In genomic region chr5:120649374-120649933, GRCm38 (mm10) we compare ENCODE assay signal across 8 mouse cellular contexts. TPM values are rescaled to one million over a fixed set of nuclear protein-coding genes. Genes with fewer than 3 reads are reported as not detected.
DNase-seq lines count a peak whose midpoint lies in the region; ATAC-seq and TF ChIP-seq lines count a peak whose summit lies in the region.

No protein-coding gene starts in this region.

- H3K9me3 ChIP-seq in lung, embryonic 15.5 days: no peaks in the 10 kb centered on the region
- H3K9me3 ChIP-seq in megakaryocyte, embryonic 14.5 days: no peaks in the 10 kb centered on the region

- no peak for TF ChIP-seq CTCF in lung, adult 2 months (IDR thresholded peaks at IDR 0.05; ENCODE audit: insufficient read depth, low read length)

- H3K4me2 ChIP-seq in lung, embryonic 15.5 days: peak overlapping the region; percentile 57

- peak; percentile 37; the same call in 1 of the 2 replicates for ATAC-seq in lung, embryonic 15.5 days (ENCODE audit: borderline replicate concordance, extremely low read depth, low FRiP score, low TSS enrichment)
- ATAC-seq in granulocyte monocyte progenitor cell, adult 5-6 weeks (replicated peaks; ENCODE audit: poor library complexity, severe bottlenecking): peak; percentile 29

- no peaks in the 10 kb centered on the region for H3K36me3 ChIP-seq in lung, embryonic 15.5 days
- no peaks in the 10 kb centered on the region for H3K36me3 ChIP-seq in megakaryocyte, embryonic 14.5 days (replicated peaks; ENCODE audit: low read length)

- peaks cover 41% of the 10 kb centered on the region for H3K27me3 ChIP-seq in lung, embryonic 15.5 days
- peaks cover 85% of the 10 kb centered on the region for H3K27me3 ChIP-seq in megakaryocyte, embryonic 14.5 days (replicated peaks)

- peak overlapping the region; percentile 24 for H3K4me3 ChIP-seq in lung, embryonic 15.5 days
- H3K4me3 ChIP-seq in lung, adult 2 months (replicated peaks; ENCODE audit: extremely low read depth, low read depth, low read length): no peak overlapping the region
- peak overlapping the region; percentile 91 for H3K4me3 ChIP-seq in megakaryocyte, embryonic 14.5 days (replicated peaks)

- no peak overlapping the region for H3K27ac ChIP-seq in lung, embryonic 15.5 days

- no peak for TF ChIP-seq POLR2A in lung, adult 2 months (IDR thresholded peaks at IDR 0.05; ENCODE audit: borderline replicate concordance, extremely low read depth, low read depth, low read length)

- H3K9ac ChIP-seq in lung, embryonic 15.5 days: no peak overlapping the region

- WGBS in lung, embryonic 15.5 days: 5% methylated on average over 21 of the region's 21 CpGs
- WGBS in lung, adult 2 months: 6% methylated on average over 21 of the region's 21 CpGs

- DNase-seq in cerebellum, postnatal 25 days: peak; percentile 38 to 50
- DNase-seq in cerebellum, adult 9-10 months: no peak
- no peak for DNase-seq in lung, adult 2 months
- peak; percentile 61 for DNase-seq in thymus, postnatal 25 days
- DNase-seq in urinary bladder, postnatal 25 days (ENCODE audit: low spot score): no peak

- peaks cover 15% of the 10 kb centered on the region for H3K4me1 ChIP-seq in lung, embryonic 15.5 days
- peaks cover 2% of the 10 kb centered on the region; the same call in 1 of the 2 replicates for H3K4me1 ChIP-seq in lung, adult 2 months (ENCODE audit: control insufficient read depth, insufficient read depth, low read length)
- H3K4me1 ChIP-seq in megakaryocyte, embryonic 14.5 days: peaks cover 41% of the 10 kb centered on the region

RNA-seq across cellular contexts. Expression of gene Rasal1, which starts 0.8 kb away (rescaled TPM):
- 0.05 and 0.27 TPM in 2 replicates for polyA plus RNA-seq in lung, embryonic 15.5 days (2015; fragmentation: Nextera tagmentation; extraction: Ambion mirVana)
- polyA plus RNA-seq in lung, adult 2 months (2012; rRNA removed): 0.80 and 1.6 TPM in 2 replicates
- total RNA-seq in granulocyte monocyte progenitor cell, adult 5-6 weeks (2014; fragmentation: Nextera tagmentation): not detected in 2 replicates
- not detected in 2 replicates for total RNA-seq in granulocyte monocyte progenitor cell, adult 5-6 weeks (2017)
- polyA plus RNA-seq in megakaryocyte, embryonic 14.5 days (2012; ENCODE audit: insufficient read depth, low replicate concordance): 13.3 and 20.9 TPM in 2 replicates

RNA-seq across cellular contexts. Expression of gene Cfap73, which starts 15.4 kb away (rescaled TPM):
- 0.44 and 0.59 TPM in 2 replicates for polyA plus RNA-seq in lung, embryonic 15.5 days (2015; fragmentation: Nextera tagmentation; extraction: Ambion mirVana)
- 1.6 TPM in 2 replicates for polyA plus RNA-seq in lung, adult 2 months (2012; rRNA removed)
- not detected in 2 replicates for total RNA-seq in granulocyte monocyte progenitor cell, adult 5-6 weeks (2014; fragmentation: Nextera tagmentation)
- not detected in 2 replicates for total RNA-seq in granulocyte monocyte progenitor cell, adult 5-6 weeks (2017)
- polyA plus RNA-seq in megakaryocyte, embryonic 14.5 days (2012; ENCODE audit: insufficient read depth, low replicate concordance): not detected in 2 replicates

RNA-seq across cellular contexts. Expression of gene Ddx54, which starts 36.9 kb away (rescaled TPM):
- 37.8 and 41.1 TPM in 2 replicates for polyA plus RNA-seq in lung, embryonic 15.5 days (2015; fragmentation: Nextera tagmentation; extraction: Ambion mirVana)
- 37.2 and 39.2 TPM in 2 replicates for polyA plus RNA-seq in lung, adult 2 months (2012; rRNA removed)
- total RNA-seq in granulocyte monocyte progenitor cell, adult 5-6 weeks (2014; fragmentation: Nextera tagmentation): 21.5 and 27.9 TPM in 2 replicates
- total RNA-seq in granulocyte monocyte progenitor cell, adult 5-6 weeks (2017): 33.1 and 38.7 TPM in 2 replicates
- 23.6 and 74.7 TPM in 2 replicates for polyA plus RNA-seq in megakaryocyte, embryonic 14.5 days (2012; ENCODE audit: insufficient read depth, low replicate concordance)

RNA-seq across cellular contexts. Expression of gene Rita1, which starts 37.1 kb away (rescaled TPM):
- 11.1 and 11.6 TPM in 2 replicates for polyA plus RNA-seq in lung, embryonic 15.5 days (2015; fragmentation: Nextera tagmentation; extraction: Ambion mirVana)
- 15.7 and 15.8 TPM in 2 replicates for polyA plus RNA-seq in lung, adult 2 months (2012; rRNA removed)
- total RNA-seq in granulocyte monocyte progenitor cell, adult 5-6 weeks (2014; fragmentation: Nextera tagmentation): 3.0 and 5.3 TPM in 2 replicates
- 1.8 and 3.9 TPM in 2 replicates for total RNA-seq in granulocyte monocyte progenitor cell, adult 5-6 weeks (2017)
- polyA plus RNA-seq in megakaryocyte, embryonic 14.5 days (2012; ENCODE audit: insufficient read depth, low replicate concordance): 30.9 and 35.5 TPM in 2 replicates

Comparison
In these comparisons a context has a peak if more than half of its experiments do, and no peak if none do; other contexts are left out.
1. DNase-seq: peak in cerebellum, postnatal 25 days (2 of 2) and thymus, postnatal 25 days (single experiment); none in cerebellum, adult 9-10 months (single experiment), lung, adult 2 months (single experiment) and urinary bladder, postnatal 25 days (single experiment).